Mouse (Mus musculus) small intestine, adult 2 months (tissue): ENCODE data around the gene Mark4.

Experiments
- CTCF ChIP-seq: fragments of 200-500 bp; IDR thresholded peaks from 2 replicates; pipeline ENCODE4 v1.5.1; 2012; ENCODE audit warnings: low read depth, mild to moderate bottlenecking, control low read depth, inconsistent platforms, low read length, moderate library complexity, mixed read lengths; ENCODE audit not compliant: insufficient replicate concordance, insufficient read length; ENCODE audit errors: extremely low read depth
- POLR2A ChIP-seq: fragments of 200-500 bp; IDR thresholded peaks from 2 replicates; pipeline ENCODE4 v1.6.1; 2012; ENCODE audit warnings: low read depth, mild to moderate bottlenecking, control low read depth, inconsistent platforms, low read length, moderate library complexity

- no peak for TF ChIP-seq CTCF
- no peak for TF ChIP-seq POLR2A
Measured at GRCm38 (mm10) chr7:19470308-19470707, 11.7 kb upstream of the Mark4 start.
